Mouse (Mus musculus) CD4-positive, CD25-positive, alpha-beta regulatory T cell (primary cell): ENCODE measurements around the gene Gm11111. TPM values are rescaled to one million over a fixed set of nuclear protein-coding genes. Genes with fewer than 3 reads are reported as not detected.

Source experiments
- polyA plus RNA-seq: library from polyadenylated mRNA; unstranded; fragments of 100-300 nt; shearing (Covaris generic); gene quantifications from one replicate; pipeline ENCODE4 v1.2.1, GENCODE M21; 2017

Gm11111 gene
- polyA plus RNA-seq: not detected

GRCm38 (mm10) chr5:98552395-98552794 lies at the start of gene Gm11111:
Gene Gm11111 (plus strand): TSS chr5:98552695.

Other genes with a start within 250 kb of the Gm11111 start
- gene Cfap299, start 223.4 kb upstream of the Gm11111 start, polyA plus RNA-seq: not detected